Mouse (Mus musculus): ENCODE data around the gene Chpf2. TPM values are rescaled to one million over a fixed set of nuclear protein-coding genes. Genes with fewer than 3 reads are reported as not detected.

Gene Chpf2
- total RNA-seq, 2 experiments from 2014 or later: 8.0 to 10.0 TPM

Small RNA genes lying within 50 kb of the gene (microRNA-seq; reads per million reads assigned to microRNA genes)
- 217 to 267 reads per million in 2 experiments for gene Mir671 (ENCODE audit: borderline replicate concordance in 2 of 2)

Other genes starting within 250 kb of the Chpf2 start
- 1 to 10 TPM; 2.1 to 3.7 TPM for gene Kcnh2, start 235.1 kb upstream of the Chpf2 start, total RNA-seq (2021)
- gene Nos3, start 221.9 kb upstream of the Chpf2 start, total RNA-seq (2021): 1 to 10 TPM; 5.6 to 7.7 TPM
- under 1 TPM; 0.10 to 0.19 TPM for gene Atg9b, start 194.6 kb upstream of the Chpf2 start, total RNA-seq (2021)
- 10 to 100 TPM; 33.1 to 40.2 TPM for gene Abcb8, start 193.1 kb upstream of the Chpf2 start, total RNA-seq (2021)
- under 1 TPM in 1 of 2 experiments, not detected in 1; 0.19 TPM for gene Asic3, start 173.3 kb upstream of the Chpf2 start, total RNA-seq (2021)
- gene Cdk5, start 163.2 kb upstream of the Chpf2 start, total RNA-seq (2021): 10 to 100 TPM; 11.7 to 13.7 TPM
- gene Slc4a2, start 162.9 kb upstream of the Chpf2 start, total RNA-seq (2021): 10 to 100 TPM; 17.9 to 19.9 TPM
- gene Fastk, start 141.5 kb upstream of the Chpf2 start, total RNA-seq (2021): 100 to 1,000 TPM; 169 to 176 TPM
- 10 to 100 TPM; 17.2 to 18.9 TPM for gene Tmub1, start 138.9 kb upstream of the Chpf2 start, total RNA-seq (2021)
- 10 to 100 TPM; 52.4 to 56.0 TPM for gene Agap3, start 134.6 kb upstream of the Chpf2 start, total RNA-seq (2021)
- not detected for gene Gbx1, start 59.5 kb upstream of the Chpf2 start, total RNA-seq (2021)
- gene Asb10, start 45.8 kb upstream of the Chpf2 start, total RNA-seq (2021): 10 to 100 TPM; 33.2 to 66.7 TPM
- not detected for gene 4931409K22Rik, start 29.9 kb upstream of the Chpf2 start, total RNA-seq (2021)
- gene Abcf2, start 9.3 kb upstream of the Chpf2 start, total RNA-seq (2021): 10 to 100 TPM; 88.0 to 97.0 TPM
- 100 to 1,000 TPM; 125 to 163 TPM for gene Smarcd3, start 37.7 kb downstream of the Chpf2 start, total RNA-seq (2021)
- gene Nub1, start 98.8 kb downstream of the Chpf2 start, total RNA-seq (2021): 10 to 100 TPM; 21.9 to 23.0 TPM
- not detected for gene Wdr86, start 144.0 kb downstream of the Chpf2 start, total RNA-seq (2021)
- gene Crygn, start 171.3 kb downstream of the Chpf2 start, total RNA-seq (2021): not detected